13 mouse cellular contexts compared by ENCODE assay signal in the genomic region with DNA sequence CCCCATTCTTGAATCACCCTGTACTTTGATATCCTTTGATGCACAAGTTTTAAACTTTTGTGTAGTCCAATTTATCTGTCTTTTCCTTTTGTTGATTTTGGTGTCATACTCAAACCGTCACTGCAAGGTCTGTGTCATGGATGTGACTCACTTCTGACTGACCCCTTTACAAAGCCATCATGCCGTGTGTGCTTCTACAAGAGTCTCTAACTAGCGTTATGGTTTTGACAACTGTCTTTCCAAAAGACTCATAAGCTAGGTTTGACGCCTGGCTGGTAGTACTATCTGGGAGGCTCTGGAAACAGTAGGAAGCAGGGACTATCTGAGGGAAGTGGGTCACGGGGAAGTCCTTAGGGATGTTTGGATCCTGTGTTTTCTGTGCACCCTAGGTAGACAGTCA.
"Had no signal": no experiment of that assay in that cellular context is flagged by ENCODE, and none has a peak within 500 bp of the region (broad histone marks: within the 10 kb centered on the region; RNA-seq: fewer than 3 reads in every experiment).

No protein-coding gene starts in this region.

- H3K4me3 ChIP-seq: midbrain, embryonic 10.5 days; midbrain, embryonic 13.5 days; midbrain, embryonic 15.5 days; neural tube, embryonic 12.5 days; stomach, embryonic 15.5 days had no signal

- H3K27ac ChIP-seq: midbrain, embryonic 10.5 days; midbrain, embryonic 13.5 days; midbrain, embryonic 15.5 days; neural tube, embryonic 12.5 days; stomach, embryonic 15.5 days had no signal

- H3K27me3 ChIP-seq: midbrain, embryonic 13.5 days; midbrain, embryonic 15.5 days; neural tube, embryonic 12.5 days; stomach, embryonic 15.5 days had no signal

- DNase-seq: lung, adult 18-20 months; lung, embryonic 14.5 days; lung, postnatal 10 days; lung, postnatal 4 days; right cerebral cortex, postnatal 14 days; thymus, adult 18-20 months; thymus, postnatal 14 days; thymus, postnatal 36 days had no signal

- H3K9ac ChIP-seq: lung, embryonic 14.5 days; midbrain, embryonic 13.5 days; midbrain, embryonic 15.5 days; neural tube, embryonic 12.5 days; stomach, embryonic 15.5 days had no signal

- H3K36me3 ChIP-seq: midbrain, embryonic 15.5 days; stomach, embryonic 15.5 days had no signal

- H3K4me2 ChIP-seq: lung, embryonic 14.5 days; midbrain, embryonic 13.5 days; midbrain, embryonic 15.5 days; neural tube, embryonic 12.5 days; stomach, embryonic 15.5 days had no signal

- H3K9me3 ChIP-seq: midbrain, embryonic 10.5 days; midbrain, embryonic 13.5 days; midbrain, embryonic 15.5 days; neural tube, embryonic 12.5 days; stomach, embryonic 15.5 days had no signal

- H3K4me1 ChIP-seq: midbrain, embryonic 15.5 days; stomach, embryonic 15.5 days had no signal

- ATAC-seq: midbrain, embryonic 13.5 days; midbrain, embryonic 15.5 days had no signal
